Mouse (Mus musculus) kidney, adult 2 months (tissue): Measurements from ENCODE around the gene Cmbl.

Experiments
- CTCF ChIP-seq: fragments of 200-500 bp; conservative IDR thresholded peaks from 2 replicates; pipeline ENCODE4 v1.5.1; 2011; ENCODE audit warnings: low read depth, mild to moderate bottlenecking, control low read depth, low read length, moderate library complexity, mixed read lengths; ENCODE audit not compliant: insufficient read depth, insufficient read length
- POLR2A ChIP-seq: fragments of 200-500 bp; IDR thresholded peaks from one replicate; pipeline ENCODE4 v1.6.1; 2011; ENCODE audit warnings: low read depth, low read length, control low read depth

DNA sequence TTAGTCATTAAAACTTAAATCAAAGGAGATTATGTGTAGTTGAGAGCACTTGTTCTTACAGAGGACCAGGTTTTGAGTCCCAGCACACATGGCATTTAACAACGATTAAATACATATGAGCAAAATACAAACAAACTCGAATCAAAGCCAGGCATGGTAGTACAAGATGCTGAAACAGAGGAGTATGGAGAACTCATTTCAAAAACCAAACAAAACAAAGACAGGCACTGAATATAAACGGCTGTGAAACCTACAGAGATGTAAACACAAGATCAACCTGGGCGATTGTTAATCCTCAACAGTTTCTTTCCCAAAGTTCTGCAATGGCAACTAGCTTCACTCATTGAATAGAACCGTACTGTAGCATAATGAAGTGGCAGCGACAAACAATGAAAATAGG is 36.1 kb upstream of the Cmbl start:
- TF ChIP-seq CTCF (no peak), POLR2A (no peak)
